Mouse (Mus musculus): ENCODE data around the gene Clrn2.

DNA sequence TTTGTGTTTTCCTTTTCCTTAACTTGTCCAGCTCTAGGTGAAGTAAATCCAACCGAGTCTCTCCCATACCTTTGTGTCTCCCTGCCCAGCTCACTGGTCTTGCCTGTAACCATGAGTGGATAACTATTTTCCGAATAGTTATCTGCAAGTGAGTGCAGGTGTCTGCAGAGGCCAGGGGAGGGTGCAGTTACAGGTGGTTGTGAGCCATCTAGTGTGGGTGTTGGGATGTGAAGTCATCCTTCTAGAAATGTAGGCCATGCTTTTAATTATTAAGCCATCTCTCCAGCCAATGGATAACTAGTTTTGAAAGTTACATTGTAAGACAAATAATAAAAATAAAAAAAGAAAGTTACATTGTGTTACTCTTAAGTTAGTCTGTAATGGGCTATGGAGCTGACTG, 60.0 kb downstream of the Clrn2 start:
- TF ChIP-seq CTCF (IDR thresholded peaks at IDR 0.05; ENCODE audit: low read depth, low read length): peak; percentile 35; the same call in 1 of the 2 replicates
- no peak for TF ChIP-seq POLR2A (IDR thresholded peaks at IDR 0.05; ENCODE audit: extremely low read depth, insufficient read depth, low read length)
